Comparison of ENCODE assay signal across 13 mouse cellular contexts in the genomic region with DNA sequence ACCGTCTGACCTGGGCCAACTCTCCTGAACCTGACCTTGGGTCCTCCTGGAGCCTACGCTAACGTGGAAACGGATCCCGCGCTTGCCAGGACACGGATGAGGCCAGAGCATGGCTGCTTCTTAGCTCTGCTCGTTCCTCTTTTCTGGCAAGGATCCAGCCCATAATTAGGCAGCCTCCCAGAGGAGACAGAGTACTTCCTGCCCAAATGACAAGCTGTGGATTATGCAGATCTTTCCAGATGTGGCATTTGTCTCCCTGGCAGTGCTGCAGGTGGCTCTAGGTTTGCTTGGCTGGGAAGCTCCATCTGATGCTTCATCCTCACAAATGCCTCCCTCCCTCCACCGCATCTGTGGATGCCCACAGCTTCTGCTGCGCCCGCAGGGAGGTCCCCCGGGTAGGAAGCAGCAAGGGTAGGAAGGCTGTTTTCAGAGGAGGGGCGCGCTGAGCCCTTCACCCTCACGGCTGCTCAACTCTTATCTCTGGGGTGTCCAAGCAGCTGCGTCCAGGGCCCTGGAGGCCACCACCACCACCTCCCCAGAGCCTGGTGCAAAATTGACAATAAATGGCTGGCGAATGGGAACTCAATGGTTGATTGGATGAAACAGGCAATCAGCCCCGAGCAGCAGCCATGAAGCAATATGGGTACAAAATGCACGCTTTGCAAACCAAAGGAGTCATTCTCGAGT. TPM values are rescaled to one million over a fixed set of nuclear protein-coding genes. Genes with fewer than 3 reads are reported as not detected.
DNase-seq lines count a peak whose midpoint lies in the region; ATAC-seq lines count a peak whose summit lies in the region.
"Had no signal": no experiment of that assay in that cellular context is flagged by ENCODE, and none has a peak within 500 bp of the region (broad histone marks: within the 10 kb centered on the region; RNA-seq: fewer than 3 reads in every experiment).

No protein-coding gene starts in this region.

- H3K4me3 ChIP-seq in hindbrain, embryonic 12.5 days = no peak overlapping the region
- no peak overlapping the region for H3K4me3 ChIP-seq in hindbrain, embryonic 10.5 days
- H3K4me3 ChIP-seq in neural tube, embryonic 14.5 days (ENCODE audit: low read depth, low read length) = no peak overlapping the region
- H3K4me3 ChIP-seq: layer of hippocampus, adult 2 months; limb, embryonic 15.5 days had no signal

- H3K9ac ChIP-seq in hindbrain, embryonic 12.5 days = no peak overlapping the region
- H3K9ac ChIP-seq in neural tube, embryonic 14.5 days (replicated peaks; ENCODE audit: low read depth, low read length) = no peak overlapping the region
- H3K9ac ChIP-seq: limb, embryonic 15.5 days had no signal

- no peaks in the 10 kb centered on the region for H3K36me3 ChIP-seq in hindbrain, embryonic 12.5 days
- no peaks in the 10 kb centered on the region for H3K36me3 ChIP-seq in hindbrain, embryonic 10.5 days
- H3K36me3 ChIP-seq in neural tube, embryonic 14.5 days (ENCODE audit: control insufficient read depth, insufficient read depth, low read length) = no peaks in the 10 kb centered on the region
- H3K36me3 ChIP-seq: limb, embryonic 15.5 days had no signal

- no peak overlapping the region; the same call in 1 of the 2 replicates for H3K27ac ChIP-seq in hindbrain, embryonic 12.5 days
- H3K27ac ChIP-seq in hindbrain, embryonic 10.5 days = no peak overlapping the region
- peak overlapping the region; percentile 39; the same call in 1 of the 2 replicates for H3K27ac ChIP-seq in neural tube, embryonic 14.5 days (ENCODE audit: low read depth, low read length)
- H3K27ac ChIP-seq: layer of hippocampus, adult 2 months; limb, embryonic 15.5 days had no signal

- peaks cover 31% of the 10 kb centered on the region; the same call in 1 of the 2 replicates for H3K27me3 ChIP-seq in hindbrain, embryonic 12.5 days
- H3K27me3 ChIP-seq in hindbrain, embryonic 10.5 days (ENCODE audit: insufficient read depth, poor library complexity, severe bottlenecking) = peaks cover 56% of the 10 kb centered on the region
- H3K27me3 ChIP-seq in neural tube, embryonic 14.5 days (ENCODE audit: control insufficient read depth, insufficient read depth, low read length) = no peaks in the 10 kb centered on the region; the same call in 1 of the 2 replicates
- H3K27me3 ChIP-seq: limb, embryonic 15.5 days had no signal

- DNase-seq in hindbrain, embryonic 10.5 days (ENCODE audit: low spot score) = no peak
- peak; percentile 37 to 53 for DNase-seq in right cerebral cortex, postnatal 10 days (ENCODE audit: low spot score in 2 of 2)
- DNase-seq in right cerebral cortex, adult 18-20 months = no peak
- peak; percentile 48 to 56 for DNase-seq in heart, postnatal 10 days
- DNase-seq in frontal cortex, postnatal 36 days (ENCODE audit: low spot score in 2 of 2) = no peak
- DNase-seq in gastrocnemius, postnatal 10 days = no peak
- DNase-seq: adrenal gland, postnatal 25 days; gastrocnemius, postnatal 36 days; spleen, adult 18-20 months had no signal

- no peak overlapping the region for H3K4me2 ChIP-seq in hindbrain, embryonic 12.5 days (replicated peaks)
- H3K4me2 ChIP-seq in neural tube, embryonic 14.5 days (ENCODE audit: low read depth, low read length) = no peak overlapping the region
- H3K4me2 ChIP-seq: limb, embryonic 15.5 days had no signal

- WGBS in hindbrain, embryonic 12.5 days = 45% methylated on average over 20 of the region's 20 CpGs
- WGBS in hindbrain, embryonic 10.5 days = 59% methylated on average over 20 of the region's 20 CpGs
- WGBS in neural tube, embryonic 14.5 days = 30% methylated on average over 20 of the region's 20 CpGs

- peaks cover 12% of the 10 kb centered on the region for H3K4me1 ChIP-seq in hindbrain, embryonic 12.5 days
- H3K4me1 ChIP-seq in hindbrain, embryonic 10.5 days (replicated peaks) = peaks cover 13% of the 10 kb centered on the region
- H3K4me1 ChIP-seq in neural tube, embryonic 14.5 days (ENCODE audit: control insufficient read depth, insufficient read depth, low read length) = 0 out of 2 replicates have a peak, but pooled peaks cover 4% of the 10 kb centered on the region

- H3K9me3 ChIP-seq in hindbrain, embryonic 12.5 days (replicated peaks) = no peaks in the 10 kb centered on the region
- no peaks in the 10 kb centered on the region for H3K9me3 ChIP-seq in hindbrain, embryonic 10.5 days
- no peaks in the 10 kb centered on the region for H3K9me3 ChIP-seq in neural tube, embryonic 14.5 days (ENCODE audit: control insufficient read depth, low read length)
- H3K9me3 ChIP-seq: limb, embryonic 15.5 days had no signal

- peak; percentile 75 for ATAC-seq in hindbrain, embryonic 12.5 days (ENCODE audit: low FRiP score)
- peak; percentile 82 for ATAC-seq in neural tube, embryonic 14.5 days (ENCODE audit: low read depth)

- intact Hi-C loops in heart, postnatal 10 days (cut with DNase I) = no loop called here

RNA-seq across cellular contexts. Expression of a gene that starts 24.7 kb away (rescaled TPM):
- polyA plus RNA-seq in hindbrain, embryonic 12.5 days (2016; fragmentation: Nextera tagmentation; extraction: Ambion mirVana) = 0.40 and 0.82 TPM in 2 replicates
- polyA plus RNA-seq in hindbrain, embryonic 10.5 days (2016; fragmentation: Nextera tagmentation; extraction: Ambion mirVana) = 0.51 and 0.61 TPM in 2 replicates
- not detected for total RNA-seq in heart, postnatal 10 days (2021)
- polyA plus RNA-seq in neural tube, embryonic 14.5 days (2014; fragmentation: Nextera tagmentation; extraction: Ambion mirVana) = 0.20 TPM in 1 of 2 replicates, not detected in the other
- total RNA-seq in gastrocnemius, postnatal 10 days (2021) = not detected
- total RNA-seq: gastrocnemius, postnatal 36 days had no signal

RNA-seq across cellular contexts. Expression of a gene that starts 29.9 kb away (rescaled TPM):
- 11.5 and 12.0 TPM in 2 replicates for polyA plus RNA-seq in hindbrain, embryonic 12.5 days (2016; fragmentation: Nextera tagmentation; extraction: Ambion mirVana)
- polyA plus RNA-seq in hindbrain, embryonic 10.5 days (2016; fragmentation: Nextera tagmentation; extraction: Ambion mirVana) = 10.2 and 12.2 TPM in 2 replicates
- total RNA-seq in heart, postnatal 10 days (2021) = 1 to 10 TPM; 6.0 to 7.7 TPM
- 7.0 and 8.0 TPM in 2 replicates for polyA plus RNA-seq in neural tube, embryonic 14.5 days (2014; fragmentation: Nextera tagmentation; extraction: Ambion mirVana)
- 1 to 10 TPM; 5.4 to 5.9 TPM for total RNA-seq in gastrocnemius, postnatal 10 days (2021)

Comparison
In these comparisons a context has a peak if more than half of its experiments do, and no peak if none do; other contexts are left out.
1. DNase-seq: peak in right cerebral cortex, postnatal 10 days (2 of 2) and heart, postnatal 10 days (2 of 2); none in hindbrain, embryonic 10.5 days (single experiment), right cerebral cortex, adult 18-20 months (single experiment), frontal cortex, postnatal 36 days (0 of 2) and gastrocnemius, postnatal 10 days (single experiment).